In genomic region chr9:50586955-50587354, GRCm38 (mm10) we compare ENCODE assay signal across 17 mouse cellular contexts. TPM values are rescaled to one million over a fixed set of nuclear protein-coding genes. Genes with fewer than 3 reads are reported as not detected.
"Had no signal": no experiment of that assay in that cellular context is flagged by ENCODE, and none has a peak within 500 bp of the region (broad histone marks: within the 10 kb centered on the region; RNA-seq: fewer than 3 reads in every experiment).

No protein-coding gene starts in this region.

- H3K27ac ChIP-seq: left cerebral cortex, adult 2 months; limb, embryonic 10.5 days; liver, embryonic 12.5 days; lung, embryonic 15.5 days; midbrain, embryonic 12.5 days had no signal

- H3K36me3 ChIP-seq: limb, embryonic 10.5 days; liver, embryonic 12.5 days; lung, embryonic 15.5 days; midbrain, embryonic 12.5 days had no signal

- H3K4me3 ChIP-seq: left cerebral cortex, adult 2 months; limb, embryonic 10.5 days; liver, embryonic 12.5 days; lung, embryonic 15.5 days; midbrain, embryonic 12.5 days had no signal

- DNase-seq: kidney, adult 18-20 months; kidney, postnatal 10 days; kidney, postnatal 4 days; right cerebral cortex, postnatal 14 days; thymus, postnatal 4 days had no signal

- H3K27me3 ChIP-seq: liver, embryonic 12.5 days; lung, embryonic 15.5 days; midbrain, embryonic 12.5 days had no signal

- H3K4me1 ChIP-seq: limb, embryonic 10.5 days; liver, embryonic 12.5 days; lung, embryonic 15.5 days; midbrain, embryonic 12.5 days had no signal

- H3K9me3 ChIP-seq: limb, embryonic 10.5 days; liver, embryonic 12.5 days; lung, embryonic 15.5 days; midbrain, embryonic 12.5 days had no signal

- H3K9ac ChIP-seq: liver, embryonic 12.5 days; lung, embryonic 15.5 days; midbrain, embryonic 12.5 days had no signal

- H3K4me2 ChIP-seq: liver, embryonic 12.5 days; lung, embryonic 15.5 days; midbrain, embryonic 12.5 days had no signal

- ATAC-seq: liver, embryonic 12.5 days had no signal

RNA-seq across cellular contexts. Expression of gene Tex12, which starts 25.8 kb away (rescaled TPM):
- total RNA-seq: layer of hippocampus, postnatal 25 days; left cerebral cortex, adult 2 months; left cerebral cortex, postnatal 14 days; megakaryocyte-erythroid progenitor cell, adult 5-6 weeks; midbrain, postnatal 0 days had no signal
- polyA plus RNA-seq: kidney, embryonic 14.5 days; limb, embryonic 10.5 days; limb, embryonic 14.5 days; liver, embryonic 12.5 days; liver, embryonic 16.5 days; lung, embryonic 15.5 days; midbrain, postnatal 0 days had no signal
